Comparison of ENCODE assay signal across 22 mouse cellular contexts in the genomic region with DNA sequence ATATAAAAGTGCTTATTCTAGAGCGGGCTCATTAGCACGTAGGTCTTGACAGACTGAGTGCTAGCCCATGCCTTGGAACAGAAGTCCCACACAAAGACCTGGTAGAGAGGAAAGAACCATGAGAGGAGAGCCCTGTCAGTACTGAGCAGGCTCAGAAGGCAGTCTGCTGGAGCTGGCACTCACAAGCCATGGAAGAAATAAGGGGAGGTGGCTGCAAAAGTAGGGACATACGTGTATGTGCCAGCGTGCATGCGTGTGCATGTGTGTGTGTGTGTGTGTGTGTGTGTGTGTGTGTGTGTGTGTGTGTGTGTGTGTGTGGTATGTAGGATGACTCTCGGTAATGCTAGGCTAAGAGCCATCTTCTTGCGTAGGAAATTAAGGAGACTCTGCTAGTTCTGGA.
DNase-seq lines count a peak whose midpoint lies in the region; ATAC-seq and TF ChIP-seq lines count a peak whose summit lies in the region.
"Had no signal": no experiment of that assay in that cellular context is flagged by ENCODE, and none has a peak within 500 bp of the region (broad histone marks: within the 10 kb centered on the region; RNA-seq: fewer than 3 reads in every experiment).

No protein-coding gene starts in this region.

- no peak for TF ChIP-seq CTCF in kidney, adult 2 months (conservative IDR thresholded peaks at IDR 0.05; ENCODE audit: insufficient read depth, insufficient read length, low read depth, low read length)
- no peak for TF ChIP-seq CTCF in thymus, adult 2 months (IDR thresholded peaks at IDR 0.05; ENCODE audit: borderline replicate concordance, control insufficient read depth, extremely low read depth, insufficient read depth, low read length, poor library complexity)

- H3K9me3 ChIP-seq in intestine, embryonic 15.5 days = no peaks in the 10 kb centered on the region
- H3K9me3 ChIP-seq in intestine, embryonic 16.5 days (ENCODE audit: control insufficient read depth, low read length) = no peaks in the 10 kb centered on the region
- H3K9me3 ChIP-seq: embryonic facial prominence, embryonic 12.5 days; embryonic facial prominence, embryonic 15.5 days; heart, embryonic 13.5 days had no signal

- intact Hi-C loops in left cerebral cortex, postnatal 10 days (cut with DNase I) = no loop called here

- H3K27ac ChIP-seq in kidney, adult 2 months (ENCODE audit: insufficient read depth, low read depth, low read length) = peak overlapping the region; percentile 82
- H3K27ac ChIP-seq in intestine, embryonic 15.5 days = peak overlapping the region; percentile 80
- H3K27ac ChIP-seq in intestine, embryonic 16.5 days (ENCODE audit: low read length) = peak overlapping the region; percentile 77
- no peak overlapping the region for H3K27ac ChIP-seq in thymus, adult 2 months (ENCODE audit: control insufficient read depth, insufficient read depth, low read length)
- H3K27ac ChIP-seq: embryonic facial prominence, embryonic 12.5 days; embryonic facial prominence, embryonic 15.5 days; heart, embryonic 13.5 days; hindbrain, embryonic 14.5 days; hindbrain, postnatal 0 days had no signal

- no peaks in the 10 kb centered on the region for H3K27me3 ChIP-seq in kidney, adult 2 months (replicated peaks; ENCODE audit: control insufficient read depth, insufficient read depth, low read length)
- no peaks in the 10 kb centered on the region for H3K27me3 ChIP-seq in intestine, embryonic 15.5 days (replicated peaks)
- H3K27me3 ChIP-seq in intestine, embryonic 16.5 days (replicated peaks; ENCODE audit: control insufficient read depth, insufficient read depth, low read length) = no peaks in the 10 kb centered on the region
- no peaks in the 10 kb centered on the region for H3K27me3 ChIP-seq in thymus, adult 2 months (ENCODE audit: control insufficient read depth, insufficient read depth, low read length)
- H3K27me3 ChIP-seq: embryonic facial prominence, embryonic 12.5 days; embryonic facial prominence, embryonic 15.5 days; heart, embryonic 13.5 days had no signal

- 94% methylated on average over 7 of the region's 7 CpGs for WGBS in kidney, adult 2 months
- 91% methylated on average over 7 of the region's 7 CpGs for WGBS in intestine, embryonic 15.5 days
- WGBS in intestine, embryonic 16.5 days = 91% methylated on average over 7 of the region's 7 CpGs
- 95% methylated on average over 7 of the region's 7 CpGs for WGBS in thymus, adult 2 months

- DNase-seq in kidney, adult 2 months = no peak
- no peak for DNase-seq in kidney, postnatal 36 days
- no peak for DNase-seq in left cerebral cortex, postnatal 10 days (ENCODE audit: extremely low spot score in 1 of 2, low spot score in 2 of 2)
- no peak for DNase-seq in thymus, adult 2 months
- DNase-seq: adrenal gland, adult 2 months; adrenal gland, postnatal 14 days; cerebellum, adult 11 months; cerebellum, adult 2 months; cerebellum, adult 9-11 months; cerebellum, postnatal 25 days; gastrocnemius, postnatal 25 days; heart, postnatal 14 days; heart, postnatal 4 days had no signal

- no peaks in the 10 kb centered on the region for H3K36me3 ChIP-seq in kidney, adult 2 months (ENCODE audit: control insufficient read depth, insufficient read depth, low read length)
- no peaks in the 10 kb centered on the region for H3K36me3 ChIP-seq in intestine, embryonic 15.5 days
- H3K36me3 ChIP-seq in intestine, embryonic 16.5 days (ENCODE audit: control insufficient read depth, insufficient read depth, low read length) = peaks cover 7% of the 10 kb centered on the region; the same call in 1 of the 2 replicates
- H3K36me3 ChIP-seq in thymus, adult 2 months (ENCODE audit: control insufficient read depth, insufficient read depth, low read length) = no peaks in the 10 kb centered on the region

- H3K4me3 ChIP-seq in kidney, adult 2 months (ENCODE audit: insufficient read depth, low read depth, low read length) = no peak overlapping the region
- H3K4me3 ChIP-seq in intestine, embryonic 15.5 days (replicated peaks) = no peak overlapping the region
- H3K4me3 ChIP-seq in intestine, embryonic 16.5 days (ENCODE audit: low read length) = no peak overlapping the region
- H3K4me3 ChIP-seq in thymus, adult 2 months (ENCODE audit: control insufficient read depth, insufficient read depth, low read length) = no peak overlapping the region
- H3K4me3 ChIP-seq: embryonic facial prominence, embryonic 12.5 days; embryonic facial prominence, embryonic 15.5 days; heart, embryonic 13.5 days had no signal

- no peak overlapping the region for H3K9ac ChIP-seq in intestine, embryonic 15.5 days
- H3K9ac ChIP-seq in intestine, embryonic 16.5 days (ENCODE audit: low read depth, low read length) = no peak overlapping the region
- H3K9ac ChIP-seq: embryonic facial prominence, embryonic 12.5 days; embryonic facial prominence, embryonic 15.5 days; heart, embryonic 13.5 days; hindbrain, embryonic 14.5 days had no signal

- peaks cover 13% of the 10 kb centered on the region for H3K4me1 ChIP-seq in kidney, adult 2 months (ENCODE audit: control insufficient read depth, insufficient read depth, low read length)
- H3K4me1 ChIP-seq in intestine, embryonic 15.5 days (replicated peaks) = peaks cover 7% of the 10 kb centered on the region; the same call in 1 of the 2 replicates
- peaks cover 17% of the 10 kb centered on the region for H3K4me1 ChIP-seq in intestine, embryonic 16.5 days (ENCODE audit: control insufficient read depth, insufficient read depth, low read length)
- H3K4me1 ChIP-seq in thymus, adult 2 months (replicated peaks; ENCODE audit: control insufficient read depth, insufficient read depth, low read length) = no peaks in the 10 kb centered on the region
- H3K4me1 ChIP-seq: embryonic facial prominence, embryonic 12.5 days had no signal

- TF ChIP-seq POLR2A in kidney, adult 2 months (IDR thresholded peaks at IDR 0.05; ENCODE audit: low read depth, low read length) = no peak
- no peak for TF ChIP-seq POLR2A in thymus, adult 2 months (IDR thresholded peaks at IDR 0.05; ENCODE audit: control insufficient read depth, extremely low read depth, insufficient read depth, low read length, poor library complexity)

- 0 out of 2 replicates have a peak overlapping the region, but pooled peaks have one; percentile 37 for H3K4me2 ChIP-seq in intestine, embryonic 15.5 days (replicated peaks)
- H3K4me2 ChIP-seq in intestine, embryonic 16.5 days (ENCODE audit: low read depth, low read length) = no peak overlapping the region
- H3K4me2 ChIP-seq: embryonic facial prominence, embryonic 12.5 days; embryonic facial prominence, embryonic 15.5 days; heart, embryonic 13.5 days; hindbrain, embryonic 14.5 days had no signal

- ATAC-seq in intestine, embryonic 15.5 days = no peak
- ATAC-seq in intestine, embryonic 16.5 days = no peak
- ATAC-seq: CD4-positive, CD25-positive, alpha-beta regulatory T cell, adult 4 months; forebrain, embryonic 14.5 days; hindbrain, postnatal 0 days had no signal
